Mouse (Mus musculus) thymus, postnatal 14 days (tissue): ENCODE results near the gene Ccdc22.

Experiments used
- DNase-seq: peaks from one replicate; pipeline ENCODE4 v3.0.0; 2021

Gene Ccdc22

GRCm38 (mm10) chrX:7604879-7605574, at the start of gene Ccdc22:
Ccdc22 (minus strand) TSS chrX:7605517.
- peak; percentile 82 for DNase-seq

GRCm38 (mm10) chrX:7648671-7649304, 43.5 kb upstream of the Ccdc22 start:
- peak; percentile 80 for DNase-seq

GRCm38 (mm10) chrX:7645349-7645748, 40.0 kb upstream of the Ccdc22 start:
- peak; percentile 85 for DNase-seq

- no peak for DNase-seq
These were observed 35.5 kb upstream of the Ccdc22 start for GRCm38 (mm10) chrX:7640785-7641184.

- DNase-seq, result no peak
These were observed 34.4 kb upstream of the Ccdc22 start for GRCm38 (mm10) chrX:7639536-7640325.

GRCm38 (mm10) chrX:7638401-7639091, 33.2 kb upstream of the Ccdc22 start, which contains the start of gene Syp:
Syp (plus strand) TSS chrX:7638471.
- peak; percentile 91 for DNase-seq

- DNase-seq, result no peak
These were observed 29.8 kb upstream of the Ccdc22 start for GRCm38 (mm10) chrX:7635101-7635500.

- DNase-seq, result no peak
These were observed 27.2 kb upstream of the Ccdc22 start for GRCm38 (mm10) chrX:7632560-7632959.

- DNase-seq, result no peak
These were observed 12.7 kb upstream of the Ccdc22 start for GRCm38 (mm10) chrX:7617889-7618551.

GRCm38 (mm10) chrX:7610536-7611258, 5.4 kb upstream of the Ccdc22 start:
- DNase-seq, result no peak

- DNase-seq, result no peak
These were observed 4.7 kb upstream of the Ccdc22 start for GRCm38 (mm10) chrX:7610035-7610434.

- no peak for DNase-seq
These were observed 1.5 kb upstream of the Ccdc22 start, which contains the start of gene Cacna1f for GRCm38 (mm10) chrX:7606783-7607182. Cacna1f (plus strand) TSS chrX:7607083.

- no peak for DNase-seq
These were observed 241 bp upstream of the Ccdc22 start for GRCm38 (mm10) chrX:7605575-7605941.

GRCm38 (mm10) chrX:7604004-7604403, 1.3 kb downstream of the Ccdc22 start:
- no peak for DNase-seq

- DNase-seq, result no peak
These were observed 9.9 kb downstream of the Ccdc22 start for GRCm38 (mm10) chrX:7595371-7595770.

- DNase-seq, result peak; percentile 60
These were observed 19.0 kb downstream of the Ccdc22 start for GRCm38 (mm10) chrX:7586356-7586755.

GRCm38 (mm10) chrX:7583881-7584280, 21.4 kb downstream of the Ccdc22 start:
- no peak for DNase-seq

GRCm38 (mm10) chrX:7581151-7581550, 24.2 kb downstream of the Ccdc22 start:
- no peak for DNase-seq

GRCm38 (mm10) chrX:7574885-7575231, 30.5 kb downstream of the Ccdc22 start:
- DNase-seq, result no peak

GRCm38 (mm10) chrX:7574087-7574884, 31.0 kb downstream of the Ccdc22 start, which contains the start of gene Ppp1r3f:
Ppp1r3f (minus strand) TSS chrX:7574283.
- DNase-seq, result peak; percentile 95
